Mouse (Mus musculus) testis, adult 2 months (tissue): ENCODE results near the gene Med27.

ENCODE experiments used
- CTCF ChIP-seq: fragments of 200-500 bp; IDR thresholded peaks from 2 replicates; pipeline ENCODE4 v1.5.1; 2012; ENCODE audit warnings: low read depth, mild to moderate bottlenecking, inconsistent platforms, low read length, moderate library complexity; ENCODE audit not compliant: control insufficient read depth, insufficient read depth, insufficient replicate concordance
- POLR2A ChIP-seq: fragments of 200-500 bp; IDR thresholded peaks from 2 replicates; pipeline ENCODE4 v1.6.1; 2012; ENCODE audit warnings: low read depth, mild to moderate bottlenecking, inconsistent platforms, low read length, moderate library complexity; ENCODE audit not compliant: control insufficient read depth

DNA sequence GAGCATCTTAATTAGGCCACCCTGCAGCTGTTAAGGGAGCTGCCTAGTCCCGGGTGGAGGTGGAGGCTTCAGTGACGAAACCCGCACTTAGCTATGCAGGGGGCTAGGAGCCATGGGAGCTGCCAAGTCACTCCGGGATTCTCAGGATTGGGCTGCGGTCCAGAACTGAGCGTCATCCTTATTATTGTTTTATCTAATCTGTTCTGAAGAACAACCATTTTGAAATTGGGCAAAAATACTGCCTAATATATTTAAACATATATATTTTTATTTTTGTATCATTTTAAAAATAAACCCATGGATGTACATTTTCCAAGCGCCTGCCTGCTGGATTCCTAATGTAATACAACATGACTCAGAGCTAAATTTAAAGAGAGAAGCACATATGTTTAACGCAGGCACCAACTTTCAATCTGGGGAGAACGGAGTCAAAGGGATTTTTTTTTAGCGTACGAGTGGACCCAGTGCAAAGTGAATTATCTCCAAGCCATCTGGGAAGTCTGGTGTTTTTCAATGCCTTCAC lies 26.3 kb upstream of the Med27 start:
- no peak for TF ChIP-seq CTCF
- TF ChIP-seq POLR2A: no peak
